Mouse (Mus musculus): Measurements from ENCODE around the gene Dhx16.

DNA sequence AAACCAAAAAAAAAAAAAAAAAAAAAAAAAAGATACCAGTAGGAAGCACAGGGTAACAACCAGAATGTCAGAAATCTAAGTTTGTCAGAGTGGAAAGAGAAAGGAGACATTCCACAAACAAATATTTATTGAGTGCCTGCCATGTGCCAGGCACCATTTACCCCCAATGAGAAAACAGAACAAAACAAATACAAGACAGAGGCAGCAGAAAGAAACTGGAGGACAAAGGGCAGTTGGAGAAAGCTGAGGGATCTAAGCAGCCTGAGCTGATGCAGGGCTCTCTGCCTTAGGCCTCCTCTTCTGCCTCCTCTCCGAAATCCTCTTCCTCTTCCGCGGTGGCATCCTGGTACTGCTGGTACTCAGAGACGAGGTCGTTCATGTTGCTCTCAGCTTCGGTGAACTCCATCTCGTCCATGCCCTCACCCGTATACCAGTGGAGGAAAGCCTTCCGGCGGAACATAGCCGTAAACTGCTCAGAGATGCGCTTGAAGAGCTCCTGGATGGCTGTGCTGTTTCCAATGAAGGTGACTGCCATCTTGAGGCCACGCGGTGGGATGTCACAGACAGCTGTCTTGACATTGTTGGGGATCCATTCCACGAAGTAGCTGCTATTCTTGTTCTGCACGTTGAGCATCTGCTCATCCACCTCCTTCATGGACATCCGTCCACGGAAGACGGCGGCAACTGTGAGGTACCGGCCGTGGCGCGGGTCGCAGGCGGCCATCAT lies 44.8 kb upstream of the Dhx16 start:
- TF ChIP-seq RCOR1 (IDR thresholded peaks at IDR 0.05; ENCODE audit: low read depth, low read length) (no peak), SMC3 (IDR thresholded peaks at IDR 0.05; ENCODE audit: low read depth, low read length) (no peak), SIN3A (IDR thresholded peaks at IDR 0.05; ENCODE audit: low read length) (no peak), ZC3H11A (IDR thresholded peaks at IDR 0.05; ENCODE audit: low read depth, low read length) (no peak), MAX (IDR thresholded peaks at IDR 0.05; ENCODE audit: low read length) (no peak), CTCF (IDR thresholded peaks at IDR 0.05 in 2 of 3, conservative IDR thresholded peaks at IDR 0.05 in 1 of 3; ENCODE audit: control insufficient read depth in 1 of 3, insufficient read depth in 1 of 3, low read depth in 2 of 3, low read length in 3 of 3, poor library complexity in 1 of 3, severe bottlenecking in 1 of 3) (peak in 1 of 3 experiments; percentile 11; a peak in 1 of 6 replicates), EP300 (IDR thresholded peaks at IDR 0.05; ENCODE audit: low read depth in 1 of 2, low read length in 2 of 2) (no peak), MYC (IDR thresholded peaks at IDR 0.05; ENCODE audit: low read depth, low read length) (no peak)
